Mouse (Mus musculus) small intestine, adult 2 months (tissue): Measurements from ENCODE around the gene Wdr92. TPM values are rescaled to one million over a fixed set of nuclear protein-coding genes. Genes with fewer than 3 reads are reported as not detected.
"Not testable (repeated sequence)": the region's sequence is repeated elsewhere in the genome, so short reads cannot be mapped to it uniquely, and the experiment has no call there.

ENCODE experiments used
- H3K27ac ChIP-seq: fragments of 200-500 bp; 2 replicates; pipeline ENCODE4 v1.5.1; 2012; ENCODE audit warnings: low read depth, low read length, control low read depth, inconsistent platforms; ENCODE audit not compliant: insufficient read depth
- H3K27me3 ChIP-seq: fragments of 200-500 bp; 2 replicates; pipeline ENCODE4 v1.6.1; 2012; ENCODE audit warnings: mild to moderate bottlenecking, moderate library complexity, low read length, inconsistent platforms; ENCODE audit not compliant: control insufficient read depth, insufficient read depth
- H3K36me3 ChIP-seq: fragments of 200-500 bp; 2 replicates; pipeline ENCODE4 v1.6.1; 2012; ENCODE audit warnings: mild to moderate bottlenecking, low read length, control low read depth, inconsistent platforms; ENCODE audit not compliant: control insufficient read depth, insufficient read depth
- H3K4me1 ChIP-seq: fragments of 200-500 bp; 2 replicates; pipeline ENCODE4 v1.6.1; 2012; ENCODE audit warnings: low read length, inconsistent platforms, mixed read lengths; ENCODE audit not compliant: control insufficient read depth, insufficient read depth, insufficient read length
- H3K4me3 ChIP-seq: fragments of 200-500 bp; 2 replicates; pipeline ENCODE4 v1.5.1; 2012; ENCODE audit warnings: low read depth, mild to moderate bottlenecking, control low read depth, inconsistent platforms, low read length, moderate library complexity
- CTCF ChIP-seq: fragments of 200-500 bp; IDR thresholded peaks from 2 replicates; pipeline ENCODE4 v1.5.1; 2012; ENCODE audit warnings: low read depth, mild to moderate bottlenecking, control low read depth, inconsistent platforms, low read length, moderate library complexity, mixed read lengths; ENCODE audit not compliant: insufficient replicate concordance, insufficient read length; ENCODE audit errors: extremely low read depth
- POLR2A ChIP-seq: fragments of 200-500 bp; IDR thresholded peaks from 2 replicates; pipeline ENCODE4 v1.6.1; 2012; ENCODE audit warnings: low read depth, mild to moderate bottlenecking, control low read depth, inconsistent platforms, low read length, moderate library complexity
- WGBS: fragments of 180-500 bp; shearing (Covaris S2); methylation state at CpG from one replicate; pipeline ENCODE4 v1.1.7; 2018; 5-methylcytosine and 5-hydroxymethylcytosine counted together
- polyA plus RNA-seq: library from polyadenylated mRNA; depleted of rRNA; stranded (reverse); fragments of >200 nt; gene quantifications from 2 replicates; pipeline ENCODE4 v1.2.3, GENCODE M21; 2012

Gene Wdr92
- polyA plus RNA-seq, 1 experiment = 3.3 TPM

- 0 out of 2 replicates have a peak, but pooled peaks cover 4% of the 10 kb centered on the region for H3K36me3 ChIP-seq
- TF ChIP-seq CTCF = no peak
- TF ChIP-seq POLR2A = no peak
- H3K4me1 ChIP-seq = no peaks in the 10 kb centered on the region
- no peaks in the 10 kb centered on the region for H3K27me3 ChIP-seq
- 1% methylated on average over 10 of the region's 10 CpGs for WGBS
- H3K27ac ChIP-seq = peak overlapping the region; percentile 91
- H3K4me3 ChIP-seq = peak overlapping the region; percentile 87
These were observed 30.2 kb downstream of the Wdr92 start for GRCm38 (mm10) chr11:17212141-17212495.

- TF ChIP-seq POLR2A = no peak
- no peak for TF ChIP-seq CTCF
- Histone ChIP-seq H3K27ac (no peak overlapping the region), H3K27me3 (no peaks in the 10 kb centered on the region), H3K4me1 (no peaks in the 10 kb centered on the region), H3K36me3 (0 out of 2 replicates have a peak, but pooled peaks cover 2% of the 10 kb centered on the region), H3K4me3 (no peak overlapping the region)
- 22% methylated on average over 5 of the region's 5 CpGs for WGBS
These were observed 31.1 kb downstream of the Wdr92 start for GRCm38 (mm10) chr11:17212903-17213509.

DNA sequence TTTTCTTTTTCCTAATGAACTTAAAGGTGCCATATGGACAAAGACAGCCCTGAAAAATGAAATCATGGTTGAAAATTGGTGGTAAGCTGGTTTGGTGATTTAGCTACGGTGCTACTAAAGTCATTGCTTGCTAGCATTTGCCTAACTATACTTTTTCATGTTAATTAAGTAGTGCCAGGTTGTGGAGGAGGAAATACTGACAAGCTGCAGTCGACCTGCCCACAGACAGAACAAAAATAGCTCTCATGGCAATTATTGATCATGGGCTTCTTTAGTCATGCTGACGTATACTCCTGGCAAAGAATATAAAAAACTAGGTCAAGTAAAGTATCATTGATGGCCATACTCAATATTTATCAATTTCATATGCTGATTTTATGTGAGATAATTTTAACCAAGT lies 33.6 kb downstream of the Wdr92 start:
- WGBS = 83% methylated on average over 3 of the region's 3 CpGs
- no peak for TF ChIP-seq CTCF
- no peak for TF ChIP-seq POLR2A
- no peak overlapping the region for H3K27ac ChIP-seq
- H3K36me3 ChIP-seq = no peaks in the 10 kb centered on the region
- no peaks in the 10 kb centered on the region for H3K4me1 ChIP-seq
- no peak overlapping the region for H3K4me3 ChIP-seq
- no peaks in the 10 kb centered on the region for H3K27me3 ChIP-seq

DNA sequence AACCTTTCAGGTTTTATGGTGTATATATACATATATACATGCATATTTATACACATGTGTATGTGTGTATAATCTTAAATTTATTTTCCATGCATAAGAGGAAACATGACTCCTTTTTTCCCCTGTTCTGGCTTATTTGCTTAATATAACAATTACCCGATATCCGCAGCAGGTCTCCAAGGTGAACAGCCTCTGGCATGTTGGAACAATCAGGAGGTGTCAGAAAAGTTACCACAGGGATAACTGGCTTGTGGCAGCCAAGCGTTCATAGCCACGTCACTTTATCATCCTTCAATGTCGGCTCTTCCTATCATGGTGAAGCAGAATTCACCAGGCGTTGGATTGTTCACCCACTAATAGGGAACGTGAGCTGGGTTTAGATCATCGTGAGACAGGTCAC lies 39.2 kb downstream of the Wdr92 start:
- TF ChIP-seq CTCF (no peak), POLR2A (no peak)
- peaks cover 17% of the 10 kb centered on the region for H3K36me3 ChIP-seq
- no peaks in the 10 kb centered on the region for H3K4me1 ChIP-seq
- no peak overlapping the region for H3K4me3 ChIP-seq
- 95% methylated on average over 8 of the region's 8 CpGs for WGBS
- no peaks in the 10 kb centered on the region for H3K27me3 ChIP-seq
- H3K27ac ChIP-seq = no peak overlapping the region

- 84% methylated on average over 5 of the region's 5 CpGs for WGBS
- Histone ChIP-seq H3K36me3 (peaks cover 31% of the 10 kb centered on the region), H3K27ac (no peak overlapping the region), H3K27me3 (no peaks in the 10 kb centered on the region), H3K4me3 (no peak overlapping the region), H3K4me1 (no peaks in the 10 kb centered on the region)
- TF ChIP-seq POLR2A = no peak
- TF ChIP-seq CTCF = no peak
These were observed 50.9 kb downstream of the Wdr92 start for GRCm38 (mm10) chr11:17232792-17233191.

DNA sequence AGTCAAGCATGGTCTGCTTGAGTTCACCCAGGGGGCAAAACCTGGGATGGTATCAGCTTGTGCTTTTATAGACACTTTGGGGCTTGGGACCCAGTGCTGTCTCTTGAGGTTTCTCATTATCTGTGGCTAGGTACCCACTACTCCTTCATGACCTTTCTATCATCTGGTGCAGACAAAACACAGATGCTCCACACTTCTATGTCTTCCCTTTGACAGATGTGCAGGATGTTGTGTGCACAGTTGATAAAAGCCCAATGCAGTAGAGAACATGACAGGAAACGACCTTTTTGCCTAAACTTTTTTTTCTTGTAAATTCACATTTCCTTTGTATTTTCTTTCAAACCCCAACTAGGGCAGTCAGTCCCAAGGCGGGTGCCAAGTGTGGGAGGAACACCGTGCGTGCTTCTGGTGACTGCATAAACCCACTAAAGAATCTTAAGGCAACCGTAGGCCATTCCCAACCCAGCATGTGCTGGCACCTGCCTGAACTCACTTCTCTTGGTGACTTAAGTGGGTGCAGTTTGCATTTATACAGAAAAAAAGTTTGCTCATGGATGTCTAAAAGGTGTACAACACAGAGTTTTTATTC lies 54.6 kb downstream of the Wdr92 start:
- H3K27me3 ChIP-seq = no peaks in the 10 kb centered on the region
- TF ChIP-seq POLR2A (no peak), CTCF (no peak)
- no peak overlapping the region for H3K4me3 ChIP-seq
- no peaks in the 10 kb centered on the region for H3K4me1 ChIP-seq
- no peak overlapping the region for H3K27ac ChIP-seq
- 73% methylated on average over 5 of the region's 5 CpGs for WGBS
- peaks cover 12% of the 10 kb centered on the region for H3K36me3 ChIP-seq

DNA sequence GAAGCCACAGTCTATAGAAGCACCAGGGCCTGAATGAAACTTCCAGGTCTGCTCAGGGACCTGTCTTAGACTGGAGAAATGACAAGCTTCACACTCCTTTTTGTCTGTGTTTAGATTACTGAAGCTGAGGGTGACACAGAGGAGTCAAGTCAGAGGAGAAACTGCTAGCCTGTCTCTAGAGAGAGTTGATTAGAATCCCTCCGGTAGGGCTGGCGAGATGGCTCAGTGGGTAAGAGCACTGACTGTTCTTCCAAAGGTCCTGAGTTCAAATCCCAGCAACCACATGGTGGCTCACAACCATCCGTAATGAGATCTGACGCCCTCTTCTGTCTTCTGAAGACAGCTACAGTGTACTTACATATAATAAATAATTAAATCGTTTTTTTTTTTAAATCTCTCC lies 56.7 kb downstream of the Wdr92 start:
- not testable (repeated sequence) for H3K4me1 ChIP-seq, H3K36me3 ChIP-seq, H3K27me3 ChIP-seq, H3K27ac ChIP-seq, H3K4me3 ChIP-seq
- WGBS = 89% methylated on average over 5 of the region's 5 CpGs

- TF ChIP-seq POLR2A = no peak
- TF ChIP-seq CTCF = no peak
- no peak overlapping the region for H3K4me3 ChIP-seq
- no peaks in the 10 kb centered on the region for H3K36me3 ChIP-seq
- no peaks in the 10 kb centered on the region for H3K27me3 ChIP-seq
- no peak overlapping the region for H3K27ac ChIP-seq
- H3K4me1 ChIP-seq = no peaks in the 10 kb centered on the region
These were observed 66.8 kb downstream of the Wdr92 start for GRCm38 (mm10) chr11:17248715-17249114.
